Mouse (Mus musculus): ENCODE results near the gene Pea15a.
A peak's percentile ranks its signal among the peaks of the same experiment; 100 is the strongest.

Pea15a gene

GRCm38 (mm10) chr1:172179102-172179501, 27.5 kb downstream of the Pea15a start:
- no peak for DNase-seq (ENCODE audit: low spot score in 2 of 2)

- no peak for DNase-seq (ENCODE audit: low spot score in 2 of 2)
Observed at GRCm38 (mm10) chr1:172177791-172178190, 28.8 kb downstream of the Pea15a start.

DNA sequence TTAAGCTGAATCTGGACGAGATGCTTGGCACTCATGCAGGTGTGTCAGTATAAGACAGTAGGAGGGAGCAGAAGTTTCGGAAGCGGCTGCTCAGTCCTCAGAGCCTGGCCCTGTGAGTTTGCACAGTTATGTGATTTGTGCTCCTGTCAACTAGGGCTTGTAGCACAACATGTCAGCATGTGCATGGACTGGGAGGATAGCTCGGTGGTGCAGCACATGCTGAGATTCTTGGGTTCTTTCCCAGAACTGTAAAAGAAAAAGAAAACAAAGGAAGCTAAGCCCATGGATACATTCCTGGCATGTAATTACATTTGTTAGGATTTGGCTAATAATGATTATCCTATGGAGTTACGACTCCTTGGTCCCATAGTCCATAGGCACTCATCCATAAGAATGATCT, 33.4 kb downstream of the Pea15a start:
- no peak for DNase-seq (ENCODE audit: low spot score in 2 of 2)

DNA sequence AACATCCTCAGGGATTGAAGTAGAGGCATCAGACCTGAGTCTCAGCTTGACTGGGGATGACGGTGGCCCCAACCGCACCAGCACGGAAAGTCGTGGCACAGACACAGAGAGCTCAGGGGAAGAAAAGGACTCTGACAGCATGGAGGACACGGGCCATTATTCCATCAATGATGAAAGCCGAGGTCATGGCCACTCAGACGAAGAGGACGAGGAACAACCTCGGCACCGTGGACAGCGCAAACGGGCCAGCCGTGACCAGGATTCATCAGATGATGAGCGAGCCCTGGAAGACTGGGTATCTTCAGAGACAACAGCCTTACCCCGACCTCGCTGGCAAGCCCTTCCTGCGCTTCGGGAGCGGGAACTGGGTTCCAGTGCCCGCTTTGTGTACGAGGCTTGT, 34.2 kb downstream of the Pea15a start:
- no peak for DNase-seq (ENCODE audit: low spot score in 2 of 2)

GRCm38 (mm10) chr1:172169809-172170208, 36.8 kb downstream of the Pea15a start:
- no peak for DNase-seq (ENCODE audit: low spot score in 2 of 2)

- DNase-seq (ENCODE audit: low spot score in 2 of 2) = no peak
Observed at GRCm38 (mm10) chr1:172167911-172168310, 38.7 kb downstream of the Pea15a start.

- DNase-seq (ENCODE audit: low spot score in 2 of 2) = no peak
Observed at GRCm38 (mm10) chr1:172162959-172163358, 43.6 kb downstream of the Pea15a start.

- DNase-seq (ENCODE audit: low spot score in 2 of 2) = peak; percentile 20 to 45
Observed at GRCm38 (mm10) chr1:172162009-172162408, 44.6 kb downstream of the Pea15a start.

GRCm38 (mm10) chr1:172160508-172160907, 46.1 kb downstream of the Pea15a start:
- no peak for DNase-seq (ENCODE audit: low spot score in 2 of 2)

DNA sequence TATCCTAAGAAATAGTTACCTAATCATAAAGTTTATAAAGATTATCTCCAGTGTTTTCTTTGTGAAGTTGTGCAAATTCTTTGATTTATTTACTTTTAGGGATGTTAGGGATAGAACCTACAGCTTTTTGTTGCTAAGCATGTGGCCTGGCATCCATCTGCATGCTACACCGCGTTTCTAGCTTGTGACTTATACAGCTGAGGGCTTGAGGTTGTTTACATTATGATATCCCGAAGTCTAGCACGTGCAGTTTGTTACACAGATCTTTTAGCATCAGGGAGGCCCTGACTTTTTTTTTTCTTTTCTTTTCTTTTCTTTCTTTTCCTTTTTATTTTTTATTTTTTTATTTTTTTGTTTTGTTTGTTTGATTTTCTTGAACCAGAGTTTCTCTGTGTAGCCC, 46.6 kb downstream of the Pea15a start:
- no peak for DNase-seq (ENCODE audit: low spot score in 2 of 2)

GRCm38 (mm10) chr1:172155518-172155917, 51.1 kb downstream of the Pea15a start:
- no peak for DNase-seq (ENCODE audit: low spot score in 2 of 2)

- DNase-seq (ENCODE audit: low spot score in 2 of 2) = no peak
Observed at GRCm38 (mm10) chr1:172154536-172154935, 52.1 kb downstream of the Pea15a start.

DNA sequence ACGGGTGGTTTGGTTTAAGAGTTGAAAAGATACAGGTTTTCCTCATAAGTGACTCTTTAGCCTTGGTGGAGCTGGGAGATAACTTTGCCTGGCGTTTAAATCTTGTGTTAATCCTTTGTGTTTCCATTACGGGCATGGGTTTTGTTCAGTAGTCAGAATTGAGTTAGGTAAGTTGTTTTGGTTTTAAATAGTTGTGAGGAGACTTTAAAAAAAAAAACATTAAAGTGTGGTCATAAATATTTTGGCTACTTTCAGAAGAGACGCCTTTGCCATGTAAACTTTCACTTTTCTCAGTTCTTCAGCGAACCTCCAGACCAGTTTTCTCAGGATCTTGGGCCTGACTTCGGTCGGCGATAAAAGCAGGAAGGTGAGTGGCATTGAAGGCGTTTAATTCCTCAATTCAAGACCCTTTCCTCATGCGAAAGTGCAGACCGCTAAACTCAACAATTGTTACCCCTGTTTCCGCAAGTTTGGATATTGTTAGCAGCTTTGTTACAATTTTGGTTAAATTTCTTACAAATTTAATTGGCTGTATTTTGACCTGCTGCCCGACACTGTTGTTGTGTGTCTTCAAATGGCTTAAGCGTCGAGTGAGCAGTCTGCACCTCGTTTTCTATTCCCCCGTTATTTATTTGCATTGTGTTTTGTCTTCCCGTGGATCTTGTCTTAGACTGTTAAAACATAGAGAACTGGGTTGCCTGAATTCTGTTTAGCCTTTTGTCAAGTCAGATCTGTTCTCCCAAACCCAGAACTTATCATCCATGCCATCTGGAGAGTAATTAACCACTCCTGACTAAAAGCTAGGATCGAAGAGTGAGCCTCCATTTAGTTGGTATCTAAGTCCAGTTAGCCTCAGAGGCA, 57.4 kb downstream of the Pea15a start:
- peak in 1 of 2 experiments; percentile 16 for DNase-seq (ENCODE audit: low spot score in 2 of 2)

DNA sequence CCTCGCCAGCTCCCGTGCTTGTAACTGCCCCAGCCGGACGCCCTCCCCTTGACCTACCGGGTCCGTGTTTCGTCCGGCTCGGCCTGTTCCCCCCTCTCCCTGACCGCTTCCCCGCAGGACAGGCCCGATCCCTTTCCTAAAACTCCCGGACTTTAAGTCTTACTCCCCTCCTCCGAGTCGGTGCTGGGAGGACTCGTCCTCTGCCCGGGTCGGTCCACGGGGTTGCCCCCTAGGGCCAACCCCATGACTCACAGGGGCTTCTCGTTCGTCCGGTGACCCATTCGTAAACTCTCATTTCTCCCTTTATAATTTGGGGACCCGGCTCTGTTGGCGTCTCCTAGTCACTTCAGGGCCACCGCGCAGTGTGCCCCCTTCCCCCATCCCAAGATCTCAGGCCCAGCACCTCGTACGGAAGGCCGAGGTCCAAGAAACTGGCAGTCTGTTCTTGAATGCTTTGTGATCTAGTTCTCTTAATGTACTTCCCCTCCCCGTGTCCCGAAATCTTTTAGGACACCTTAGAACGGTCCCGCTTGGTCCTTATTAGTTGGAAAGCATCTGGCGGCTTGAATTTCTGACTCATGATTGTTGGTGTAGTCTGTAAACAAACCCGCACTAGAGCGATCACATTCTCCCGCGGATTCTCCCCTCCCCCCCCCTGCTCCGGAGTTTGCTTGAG, 58.2 kb downstream of the Pea15a start:
- peak; percentile 17 to 35 for DNase-seq (ENCODE audit: low spot score in 2 of 2)

DNA sequence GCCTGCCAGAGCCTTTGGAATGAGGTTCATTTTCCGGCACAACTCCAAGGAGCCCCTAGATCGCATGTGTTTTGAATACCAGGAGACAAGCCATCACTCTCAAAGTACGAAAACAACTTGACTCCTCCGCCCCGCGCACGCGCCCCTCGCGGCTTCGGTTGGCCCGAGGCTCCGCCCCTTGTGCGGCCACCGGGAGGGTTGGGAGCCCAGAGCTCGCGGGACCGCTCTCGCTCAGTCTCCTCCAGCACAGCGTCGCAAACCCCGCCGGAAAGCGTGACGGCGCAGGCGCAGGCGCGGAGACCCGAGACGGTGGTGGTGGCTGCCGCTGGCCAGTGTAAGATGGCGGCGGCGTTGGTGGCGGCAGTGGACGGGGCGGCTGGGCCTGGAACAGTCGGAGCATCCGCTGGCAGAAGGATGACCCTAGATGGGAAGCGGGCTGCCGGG, 58.7 kb downstream of the Pea15a start, which contains the start of gene Dcaf8:
TSS of gene Dcaf8 (plus strand) at position 250 of the 444 bp plus-strand sequence.
- DNase-seq (ENCODE audit: low spot score in 2 of 2) = peak; percentile 99

Data from spleen, postnatal 36 days (tissue).